Mouse (Mus musculus) lung, adult 2 months (tissue): Measurements from ENCODE around the gene Slc4a4. TPM values are rescaled to one million over a fixed set of nuclear protein-coding genes. Genes with fewer than 3 reads are reported as not detected.

ENCODE experiments used
- DNase-seq: peaks from one replicate; pipeline ENCODE4 v3.0.0; 2022
- H3K4me1 ChIP-seq: fragments of 200-500 bp; 2 replicates; pipeline ENCODE4 v1.6.1; 2011; ENCODE audit warnings: low read length; ENCODE audit not compliant: control insufficient read depth, insufficient read depth
- H3K4me3 ChIP-seq: fragments of 200-500 bp; replicated peaks from 2 replicates; pipeline ENCODE3; 2011; ENCODE audit warnings: low read depth, mild to moderate bottlenecking, control low read depth, low read length; ENCODE audit errors: extremely low read depth
- CTCF ChIP-seq: fragments of 200-500 bp; IDR thresholded peaks from 2 replicates; pipeline ENCODE4 v1.5.1; 2011; ENCODE audit warnings: mild to moderate bottlenecking, low read length, control low read depth; ENCODE audit not compliant: insufficient read depth
- POLR2A ChIP-seq: fragments of 200-500 bp; IDR thresholded peaks from 2 replicates; pipeline ENCODE4 v1.6.1; 2011; ENCODE audit warnings: low read depth, mild to moderate bottlenecking, control low read depth, low read length, borderline replicate concordance; ENCODE audit errors: extremely low read depth
- WGBS: fragments of 180-500 bp; shearing (Covaris S2); methylation state at CpG from one replicate; pipeline ENCODE4 v1.1.7; 2018; 5-methylcytosine and 5-hydroxymethylcytosine counted together
- polyA plus RNA-seq: library from polyadenylated mRNA; depleted of rRNA; stranded (reverse); fragments of >200 nt; gene quantifications from 2 replicates; pipeline ENCODE4 v1.2.3, GENCODE M21; 2012

The Slc4a4 gene
- polyA plus RNA-seq, 1 experiment, result 4.8 TPM

- TF ChIP-seq CTCF (no peak), POLR2A (no peak)
- no peak overlapping the region for H3K4me3 ChIP-seq
- no peaks in the 10 kb centered on the region for H3K4me1 ChIP-seq
- 77% methylated on average over 7 of the region's 7 CpGs for WGBS
- DNase-seq, result no peak
These were observed 63.7 kb downstream of the Slc4a4 start for GRCm38 (mm10) chr5:88950337-88950736.

- H3K4me3 ChIP-seq, result peak overlapping the region; percentile 20
- no peak for DNase-seq
- H3K4me1 ChIP-seq, result no peaks in the 10 kb centered on the region
- TF ChIP-seq POLR2A (no peak), CTCF (no peak)
- 46% methylated on average over 17 of the region's 17 CpGs for WGBS
These were observed 66.3 kb downstream of the Slc4a4 start for GRCm38 (mm10) chr5:88952757-88953577.

- no peak overlapping the region for H3K4me3 ChIP-seq
- H3K4me1 ChIP-seq, result peaks cover 4% of the 10 kb centered on the region
- TF ChIP-seq POLR2A (no peak), CTCF (no peak)
- 70% methylated on average over 5 of the region's 5 CpGs for WGBS
- DNase-seq, result no peak
These were observed 71.1 kb downstream of the Slc4a4 start for GRCm38 (mm10) chr5:88957735-88958134.

GRCm38 (mm10) chr5:88958966-88959365 lies 72.3 kb downstream of the Slc4a4 start:
- Histone ChIP-seq H3K4me3 (no peak overlapping the region), H3K4me1 (peaks cover 4% of the 10 kb centered on the region)
- WGBS, result 84% methylated on average over 5 of the region's 5 CpGs
- DNase-seq, result no peak
- TF ChIP-seq CTCF, result no peak
- no peak for TF ChIP-seq POLR2A

GRCm38 (mm10) chr5:88959412-88959811 lies 72.8 kb downstream of the Slc4a4 start:
- DNase-seq, result no peak
- H3K4me3 ChIP-seq, result no peak overlapping the region
- no peak for TF ChIP-seq CTCF
- TF ChIP-seq POLR2A, result no peak
- WGBS, result 69% methylated on average over 6 of the region's 6 CpGs
- peaks cover 4% of the 10 kb centered on the region for H3K4me1 ChIP-seq

GRCm38 (mm10) chr5:88960342-88961105 lies 73.9 kb downstream of the Slc4a4 start:
- Histone ChIP-seq H3K4me3 (no peak overlapping the region), H3K4me1 (peaks cover 4% of the 10 kb centered on the region)
- DNase-seq, result no peak
- WGBS, result 74% methylated on average over 5 of the region's 5 CpGs
- TF ChIP-seq POLR2A (no peak), CTCF (no peak)

- DNase-seq, result no peak
- TF ChIP-seq CTCF (no peak), POLR2A (no peak)
- WGBS, result 33% methylated on average over 7 of the region's 7 CpGs
These were observed 74.7 kb downstream of the Slc4a4 start for GRCm38 (mm10) chr5:88961351-88961761.

GRCm38 (mm10) chr5:88964685-88965290 lies 78.2 kb downstream of the Slc4a4 start:
- WGBS, result 59% methylated on average over 6 of the region's 6 CpGs
- DNase-seq, result no peak
- no peak for TF ChIP-seq CTCF
- no peak for TF ChIP-seq POLR2A
- Histone ChIP-seq H3K4me1 (peaks cover 4% of the 10 kb centered on the region), H3K4me3 (no peak overlapping the region)

More at GRCm38 (mm10) chr5:88961351-88961761, 74.7 kb downstream of the Slc4a4 start:
- Histone ChIP-seq H3K4me1 (peaks cover 4% of the 10 kb centered on the region), H3K4me3 (no peak overlapping the region)

GRCm38 (mm10) chr5:88966507-88966906 lies 79.9 kb downstream of the Slc4a4 start:
- WGBS, result 92% methylated on average over 4 of the region's 4 CpGs
- no peak for DNase-seq
- TF ChIP-seq CTCF (no peak), POLR2A (no peak)
- Histone ChIP-seq H3K4me3 (no peak overlapping the region), H3K4me1 (peaks cover under 1% of the 10 kb centered on the region)
